Mouse (Mus musculus) limb, embryonic 14.5 days (tissue): ENCODE data around the gene Mcu. TPM values are rescaled to one million over a fixed set of nuclear protein-coding genes. Genes with fewer than 3 reads are reported as not detected.

Experiments used
- ATAC-seq: fragments of 200-750 bp; cut with Nextera tagmentation; 2 replicates; pipeline ENCODE4 v1.8.0; 2017; ENCODE audit warnings: low read depth, moderate number of reproducible peaks, moderate TSS enrichment; ENCODE audit not compliant: low FRiP score
- DNase-seq: peaks from one replicate; pipeline ENCODE4 v3.0.0-alpha.2; 2015; ENCODE audit warnings: low spot score
- H3K27ac ChIP-seq: fragments of 300-500 bp; sonication (generic); replicated peaks from 2 replicates; pipeline ENCODE4 v1.5.1; 2014; ENCODE audit warnings: low read depth, mild to moderate bottlenecking, low read length, moderate library complexity, mixed read lengths
- H3K27me3 ChIP-seq: fragments of 300-500 bp; sonication (generic); 2 replicates; pipeline ENCODE4 v1.6.1; 2014; ENCODE audit warnings: low read length, mixed read lengths; ENCODE audit not compliant: control insufficient read depth, insufficient read depth
- H3K36me3 ChIP-seq: fragments of 300-500 bp; sonication (generic); 2 replicates; pipeline ENCODE4 v1.6.1; 2014; ENCODE audit warnings: mild to moderate bottlenecking, low read length, moderate library complexity, mixed read lengths; ENCODE audit not compliant: control insufficient read depth, insufficient read depth
- H3K4me1 ChIP-seq: fragments of 300-500 bp; sonication (generic); 2 replicates; pipeline ENCODE4 v1.6.1; 2014; ENCODE audit warnings: antibody characterized with exemption, low read length, mixed read lengths; ENCODE audit not compliant: control insufficient read depth, insufficient read depth
- H3K4me2 ChIP-seq: fragments of 300-500 bp; sonication (generic); replicated peaks from 2 replicates; pipeline ENCODE4 v1.6.1; 2014; ENCODE audit warnings: low read depth, mild to moderate bottlenecking, low read length, moderate library complexity; ENCODE audit not compliant: severe bottlenecking
- H3K4me3 ChIP-seq: fragments of 300-500 bp; sonication (generic); replicated peaks from 2 replicates; pipeline ENCODE4 v1.5.1; 2014; ENCODE audit warnings: low read length
- H3K9ac ChIP-seq: fragments of 300-500 bp; sonication (generic); 2 replicates; pipeline ENCODE4 v1.6.1; 2014; ENCODE audit warnings: mild to moderate bottlenecking, low read depth, low read length, moderate library complexity; ENCODE audit not compliant: severe bottlenecking
- H3K9me3 ChIP-seq: fragments of 300-500 bp; sonication (generic); 2 replicates; pipeline ENCODE4 v1.6.1; 2016; ENCODE audit warnings: low read length; ENCODE audit not compliant: control insufficient read depth
- POLR2A ChIP-seq: fragments of 200-500 bp; IDR thresholded peaks from 2 replicates; pipeline ENCODE4 v1.8.0; 2012; ENCODE audit warnings: inconsistent platforms, mild to moderate bottlenecking, moderate library complexity, borderline replicate concordance; ENCODE audit not compliant: insufficient read depth, insufficient read length; ENCODE audit errors: extremely low read depth
- WGBS: fragments of 180-500 bp; shearing (Covaris S2); extraction: QIAGEN DNeasy Blood & Tissue Kit; methylation state at CpG from one replicate; pipeline ENCODE4 v1.1.7; 2014; 5-methylcytosine and 5-hydroxymethylcytosine counted together
- polyA plus RNA-seq, 2 experiments: library from polyadenylated mRNA; depleted of rRNA in 1 of 2; stranded (reverse) in 1 of 2; unstranded in 1 of 2; fragments of >200 nt; fragmentation: Nextera tagmentation in 1 of 2; extraction: Ambion mirVana in 1 of 2; gene quantifications; 2 replicates each; pipeline versions ENCODE4 v1.2.1 to v1.2.3; 2012 to 2014

Gene Mcu
- polyA plus RNA-seq, 2 experiments, result 34.5 to 54.2 TPM

DNA sequence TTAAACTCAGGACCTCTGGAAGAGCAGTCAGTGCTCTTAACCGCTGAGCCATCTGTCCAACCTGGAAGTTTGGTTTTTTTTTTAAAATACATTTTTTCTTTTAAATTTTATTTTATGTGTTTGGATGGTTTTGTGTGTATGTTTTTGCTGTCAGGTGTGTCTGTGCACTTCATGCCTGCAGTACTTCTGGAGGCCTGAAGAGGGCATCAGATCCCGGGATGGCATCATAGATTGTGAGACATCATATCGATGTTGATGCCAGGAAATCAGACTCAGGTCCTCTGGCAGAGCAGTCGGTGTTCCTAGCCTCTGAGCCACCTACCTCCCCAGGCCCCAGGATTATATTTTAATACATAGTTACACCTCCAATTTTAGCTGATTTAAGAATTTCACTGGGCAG, 202.8 kb downstream of the Mcu start:
- H3K9ac ChIP-seq, result no peak overlapping the region
- H3K4me2 ChIP-seq, result no peak overlapping the region
- no peaks in the 10 kb centered on the region for H3K36me3 ChIP-seq
- TF ChIP-seq POLR2A, result no peak
- no peaks in the 10 kb centered on the region for H3K27me3 ChIP-seq
- no peak for DNase-seq
- WGBS, result 94% methylated on average over 4 of the region's 4 CpGs
- H3K9me3 ChIP-seq, result no peaks in the 10 kb centered on the region
- H3K4me3 ChIP-seq, result no peak overlapping the region
- H3K4me1 ChIP-seq, result no peaks in the 10 kb centered on the region
- no peak for ATAC-seq
- no peak overlapping the region for H3K27ac ChIP-seq

DNA sequence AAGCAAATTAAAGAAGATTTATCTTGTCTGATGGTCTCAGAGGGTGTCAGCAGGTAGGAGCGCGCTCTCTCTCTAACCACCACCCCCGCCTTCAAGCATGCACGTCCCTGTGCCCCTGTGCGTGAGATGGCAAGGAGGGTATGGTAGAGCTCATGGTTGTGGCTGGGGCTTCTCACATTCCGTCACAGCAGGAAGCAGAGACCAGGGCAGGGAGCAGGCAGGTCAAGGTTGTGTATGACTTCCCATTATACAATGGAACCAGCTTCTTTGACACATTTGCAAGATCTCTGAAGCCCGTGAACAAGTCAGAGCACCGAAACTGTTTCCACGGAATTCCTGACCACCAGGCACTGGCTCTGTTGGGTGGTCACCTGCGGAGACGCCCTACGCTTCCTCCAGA, 206.2 kb downstream of the Mcu start:
- no peak overlapping the region for H3K4me2 ChIP-seq
- TF ChIP-seq POLR2A, result no peak
- no peaks in the 10 kb centered on the region for H3K27me3 ChIP-seq
- no peak overlapping the region for H3K27ac ChIP-seq
- H3K36me3 ChIP-seq, result no peaks in the 10 kb centered on the region
- 76% methylated on average over 12 of the region's 12 CpGs for WGBS
- DNase-seq (no peak), ATAC-seq (no peak)
- H3K4me3 ChIP-seq, result no peak overlapping the region
- H3K4me1 ChIP-seq, result no peaks in the 10 kb centered on the region
- H3K9me3 ChIP-seq, result no peaks in the 10 kb centered on the region
- H3K9ac ChIP-seq, result no peak overlapping the region

DNA sequence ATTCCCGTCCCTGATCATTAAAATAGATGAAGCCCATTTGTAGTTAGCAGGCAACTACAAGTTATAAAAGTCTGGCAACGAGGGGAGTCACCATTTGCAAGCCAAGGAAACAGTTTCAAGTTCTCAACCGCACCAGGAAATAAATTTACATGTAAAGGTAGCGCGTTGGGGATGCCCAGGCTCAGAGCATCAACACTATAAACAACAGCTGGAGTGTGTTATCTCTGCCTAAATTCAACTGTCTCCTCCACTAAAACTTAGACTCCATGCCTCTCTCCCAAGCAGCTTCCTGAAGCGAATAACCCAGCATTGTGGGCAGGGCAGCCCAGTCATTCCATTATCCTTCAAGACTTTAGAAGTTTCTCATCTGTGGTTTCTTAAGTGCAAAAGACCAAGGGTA, 208.0 kb downstream of the Mcu start:
- WGBS, result 20% methylated on average over 6 of the region's 6 CpGs
- Histone ChIP-seq H3K36me3 (no peaks in the 10 kb centered on the region), H3K9me3 (no peaks in the 10 kb centered on the region), H3K27ac (no peak overlapping the region), H3K4me1 (no peaks in the 10 kb centered on the region), H3K4me2 (no peak overlapping the region), H3K27me3 (no peaks in the 10 kb centered on the region), H3K9ac (no peak overlapping the region), H3K4me3 (no peak overlapping the region)
- TF ChIP-seq POLR2A, result no peak
- ATAC-seq (no peak), DNase-seq (no peak)

DNA sequence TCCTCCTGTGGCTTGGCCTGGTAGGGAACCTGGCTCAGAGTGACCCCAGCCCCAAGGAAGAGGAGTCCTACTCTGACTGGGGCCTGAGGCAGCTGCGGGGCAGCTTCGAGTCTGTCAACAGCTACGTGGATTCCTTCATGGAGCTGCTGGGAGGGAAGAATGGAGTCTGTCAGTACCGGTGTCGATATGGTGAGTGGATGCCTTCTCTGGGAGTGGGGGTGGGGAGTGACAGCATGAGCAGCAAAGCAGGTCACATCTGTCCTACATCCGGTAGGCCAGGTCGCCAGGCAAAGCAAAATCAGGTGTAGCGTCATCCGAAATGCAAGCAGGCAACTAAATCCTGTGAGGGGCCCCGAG, 212.7 kb downstream of the Mcu start:
- no peaks in the 10 kb centered on the region for H3K4me1 ChIP-seq
- no peak overlapping the region for H3K4me2 ChIP-seq
- 70% methylated on average over 10 of the region's 10 CpGs for WGBS
- no peaks in the 10 kb centered on the region for H3K27me3 ChIP-seq
- no peak for TF ChIP-seq POLR2A
- no peak for DNase-seq
- H3K9ac ChIP-seq, result no peak overlapping the region
- H3K9me3 ChIP-seq, result no peaks in the 10 kb centered on the region
- no peaks in the 10 kb centered on the region for H3K36me3 ChIP-seq
- ATAC-seq, result no peak
- no peak overlapping the region for H3K4me3 ChIP-seq
- H3K27ac ChIP-seq, result no peak overlapping the region

DNA sequence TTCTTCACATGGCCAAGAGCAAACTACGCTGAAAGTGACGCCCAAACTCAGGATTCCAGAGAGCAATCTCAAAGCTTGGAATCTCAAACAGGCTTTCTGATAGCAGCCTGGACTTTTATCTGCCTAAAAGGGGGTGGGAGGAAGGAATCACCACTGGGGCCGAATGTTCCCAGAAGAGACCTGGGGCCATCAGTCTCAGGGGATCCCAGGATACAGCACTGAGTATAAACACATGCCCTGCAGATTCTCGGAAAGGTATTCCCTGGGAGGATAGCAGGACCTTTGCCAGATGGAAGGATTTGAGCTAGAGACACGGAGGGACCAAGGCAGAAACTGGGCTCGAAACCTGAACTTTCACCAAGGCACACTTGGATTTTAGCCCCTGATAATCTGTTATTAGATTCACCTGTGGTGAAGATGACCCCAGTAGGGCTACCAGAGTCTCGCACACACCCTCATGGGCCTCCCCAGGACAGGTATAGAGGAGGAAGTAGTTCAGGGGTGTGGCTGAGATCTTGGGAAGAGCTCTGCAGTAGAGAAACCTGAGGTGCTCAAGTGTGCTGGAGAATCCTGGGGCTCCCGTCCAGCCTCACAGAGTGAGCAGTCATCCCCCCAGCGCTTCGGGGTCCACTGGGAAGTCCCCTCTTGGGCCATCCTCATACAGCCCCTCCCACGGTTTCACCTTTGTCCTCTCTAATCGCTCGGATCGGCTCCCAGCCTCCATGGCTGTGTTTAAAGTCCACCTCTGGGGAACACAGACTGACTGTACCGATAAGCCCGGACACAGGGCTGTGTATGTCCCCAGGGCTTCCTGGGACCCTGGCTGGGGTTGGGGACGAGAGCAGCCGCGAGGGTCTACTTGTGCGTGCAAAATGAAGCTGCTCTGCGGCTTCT, 213.3 kb downstream of the Mcu start, which contains the start of gene Pla2g12b:
Gene Pla2g12b (plus strand): TSS at position 762 of the 894 bp plus-strand sequence.
- no peak for TF ChIP-seq POLR2A

More for the DNA sequence above, 213.3 kb downstream of the Mcu start, which contains the start of gene Pla2g12b:
- H3K4me1 ChIP-seq, result no peaks in the 10 kb centered on the region
- H3K9ac ChIP-seq, result no peak within 1 kb of the TSS
- no peak within 1 kb of the TSS for H3K4me3 ChIP-seq
- 72% methylated on average over 21 of the region's 21 CpGs for WGBS
- no peaks in the 10 kb centered on the region for H3K36me3 ChIP-seq
- no peak within 1 kb of the TSS for H3K27ac ChIP-seq
- H3K27me3 ChIP-seq, result no peaks in the 10 kb centered on the region
- H3K4me2 ChIP-seq, result no peak within 1 kb of the TSS
- DNase-seq (no peak), ATAC-seq (no peak)
- H3K9me3 ChIP-seq, result no peaks in the 10 kb centered on the region

Other genes starting within 250 kb of the Mcu start
- 5.9 and 8.2 TPM in 2 replicates for gene Gm10273, start 221.1 kb downstream of the Mcu start, polyA plus RNA-seq (2012; rRNA removed)
- 4.4 and 6.5 TPM in 2 replicates for gene Gm10273, start 221.1 kb downstream of the Mcu start, polyA plus RNA-seq (2014; fragmentation: Nextera tagmentation; extraction: Ambion mirVana)
- gene Pla2g12b, start 213.0 kb downstream of the Mcu start, polyA plus RNA-seq (2012; rRNA removed), result not detected in 2 replicates
- not detected in 2 replicates for gene Pla2g12b, start 213.0 kb downstream of the Mcu start, polyA plus RNA-seq (2014; fragmentation: Nextera tagmentation; extraction: Ambion mirVana)
- gene Oit3, start 174.9 kb downstream of the Mcu start, polyA plus RNA-seq (2012; rRNA removed), result 1.0 and 1.2 TPM in 2 replicates
- 0.67 and 1.0 TPM in 2 replicates for gene Oit3, start 174.9 kb downstream of the Mcu start, polyA plus RNA-seq (2014; fragmentation: Nextera tagmentation; extraction: Ambion mirVana)
- not detected in 2 replicates for gene Gm10322, start 629 bp downstream of the Mcu start, polyA plus RNA-seq (2012; rRNA removed)
- gene Gm10322, start 629 bp downstream of the Mcu start, polyA plus RNA-seq (2014; fragmentation: Nextera tagmentation; extraction: Ambion mirVana), result not detected in 2 replicates
- gene Micu1, start 85.8 kb upstream of the Mcu start, polyA plus RNA-seq (2012; rRNA removed), result 93.7 and 95.3 TPM in 2 replicates
- gene Micu1, start 85.8 kb upstream of the Mcu start, polyA plus RNA-seq (2014; fragmentation: Nextera tagmentation; extraction: Ambion mirVana), result 81.9 and 86.7 TPM in 2 replicates